Mouse (Mus musculus): Measurements from ENCODE around the gene Bap1. TPM values are rescaled to one million over a fixed set of nuclear protein-coding genes. Genes with fewer than 3 reads are reported as not detected.
A peak's percentile ranks its signal among the peaks of the same experiment; 100 is the strongest.

The Bap1 gene
- polyA plus RNA-seq, 1 experiment from 2014 or later: 125 TPM

- Histone ChIP-seq H3K9me3 (replicated peaks; ENCODE audit: control insufficient read depth, low read length, poor library complexity, severe bottlenecking) (no peaks in the 10 kb centered on the region), H3K4me1 (ENCODE audit: control insufficient read depth, insufficient read depth, low read length) (no peaks in the 10 kb centered on the region; the same call in 1 of the 2 replicates), H3K27me3 (ENCODE audit: control insufficient read depth, insufficient read depth, low read depth, low read length) (no peaks in the 10 kb centered on the region), H3K27ac (ENCODE audit: low read length) (no peak overlapping the region), H3K4me2 (ENCODE audit: low read length) (no peak overlapping the region), H3K9ac (ENCODE audit: low read depth, low read length) (no peak overlapping the region), H3K4me3 (ENCODE audit: low read depth, low read length) (no peak overlapping the region), H3K36me3 (ENCODE audit: control insufficient read depth, insufficient read depth, low read length) (no peaks in the 10 kb centered on the region)
- ATAC-seq: no peak
- WGBS: 64% methylated on average over 8 of the region's 8 CpGs
Measured at GRCm38 (mm10) chr14:31230442-31230841, 20.8 kb upstream of the Bap1 start.

DNA sequence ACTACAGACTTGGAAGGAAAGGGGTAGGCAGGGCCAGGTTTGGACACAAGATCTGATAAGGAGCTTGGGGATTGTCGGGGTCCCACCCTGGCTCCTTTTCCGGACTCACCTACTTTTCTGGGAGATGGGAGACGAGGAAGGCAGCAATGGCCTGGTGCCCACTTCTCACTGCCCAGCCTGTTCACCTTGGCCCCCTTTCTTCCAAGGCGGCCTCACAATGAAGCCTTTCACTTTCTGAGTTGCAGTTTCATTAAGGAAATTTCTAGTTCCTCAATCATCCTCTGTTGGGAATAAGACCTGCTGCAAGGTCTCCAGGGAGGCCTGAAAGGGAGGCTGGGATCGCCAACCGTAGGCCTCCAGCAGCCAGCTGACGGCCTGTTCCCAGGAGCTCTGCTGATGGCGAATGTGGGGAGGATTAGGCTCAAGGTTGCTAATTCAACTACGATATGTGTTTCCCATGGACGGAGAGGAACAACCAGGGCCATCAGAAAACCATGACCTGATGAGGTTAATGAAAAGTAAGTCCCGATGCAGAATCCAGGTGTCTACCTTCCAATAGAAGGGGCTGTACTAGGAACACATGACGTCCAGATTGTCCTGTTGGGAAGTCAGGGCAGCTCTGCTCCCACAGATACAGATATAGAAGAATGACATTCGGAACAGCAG, 18.7 kb upstream of the Bap1 start:
- Histone ChIP-seq H3K27me3 (ENCODE audit: control insufficient read depth, insufficient read depth, low read depth, low read length) (no peaks in the 10 kb centered on the region), H3K4me3 (ENCODE audit: low read depth, low read length) (no peak overlapping the region), H3K36me3 (ENCODE audit: control insufficient read depth, insufficient read depth, low read length) (no peaks in the 10 kb centered on the region), H3K4me1 (ENCODE audit: control insufficient read depth, insufficient read depth, low read length) (no peaks in the 10 kb centered on the region), H3K27ac (ENCODE audit: low read length) (no peak overlapping the region), H3K9ac (ENCODE audit: low read depth, low read length) (no peak overlapping the region), H3K9me3 (replicated peaks; ENCODE audit: control insufficient read depth, low read length, poor library complexity, severe bottlenecking) (no peaks in the 10 kb centered on the region), H3K4me2 (ENCODE audit: low read length) (no peak overlapping the region)
- WGBS: 85% methylated on average over 13 of the region's 13 CpGs
- ATAC-seq: no peak

- H3K9me3 ChIP-seq (replicated peaks; ENCODE audit: control insufficient read depth, low read length, poor library complexity, severe bottlenecking): no peaks in the 10 kb centered on the region
- H3K27me3 ChIP-seq (ENCODE audit: control insufficient read depth, insufficient read depth, low read depth, low read length): no peaks in the 10 kb centered on the region
- no peaks in the 10 kb centered on the region for H3K36me3 ChIP-seq (ENCODE audit: control insufficient read depth, insufficient read depth, low read length)
- ATAC-seq: no peak
- no peaks in the 10 kb centered on the region for H3K4me1 ChIP-seq (ENCODE audit: control insufficient read depth, insufficient read depth, low read length)
- no peak overlapping the region for H3K27ac ChIP-seq (ENCODE audit: low read length)
- H3K9ac ChIP-seq (ENCODE audit: low read depth, low read length): no peak overlapping the region
- H3K4me2 ChIP-seq (ENCODE audit: low read length): no peak overlapping the region
- WGBS: 86% methylated on average over 14 of the region's 14 CpGs
- H3K4me3 ChIP-seq (ENCODE audit: low read depth, low read length): no peak overlapping the region
Measured at GRCm38 (mm10) chr14:31233070-31233995, 17.9 kb upstream of the Bap1 start.

DNA sequence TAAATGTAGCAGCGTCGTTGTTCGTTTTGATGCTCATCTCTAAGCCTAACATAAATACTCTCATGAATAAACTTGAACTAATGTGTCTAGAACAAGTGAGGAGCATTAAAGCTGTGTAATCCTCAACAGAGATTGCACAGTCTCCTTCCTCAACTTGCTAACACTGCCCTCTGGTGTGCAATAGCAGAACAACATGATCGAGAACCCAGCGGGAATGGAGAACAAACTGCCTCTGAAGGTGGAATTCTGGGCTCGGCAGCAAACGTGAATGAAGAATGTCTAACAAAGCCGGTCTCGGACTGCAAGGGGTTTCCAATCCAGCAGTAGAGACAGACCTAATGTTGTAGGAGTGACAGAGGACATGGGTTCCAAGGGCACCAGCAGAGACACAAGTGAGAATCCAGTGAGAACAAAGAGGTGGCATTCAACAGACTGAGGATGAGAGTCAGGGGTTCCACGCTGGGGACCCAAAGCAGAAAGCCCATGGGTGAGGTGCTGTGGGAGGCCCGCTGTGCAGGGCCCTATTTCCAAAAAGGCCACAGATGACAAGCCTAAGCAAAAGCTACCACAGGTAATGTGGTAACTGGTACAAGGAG, 17.2 kb upstream of the Bap1 start:
- Histone ChIP-seq H3K9me3 (replicated peaks; ENCODE audit: control insufficient read depth, low read length, poor library complexity, severe bottlenecking) (no peaks in the 10 kb centered on the region), H3K27me3 (ENCODE audit: control insufficient read depth, insufficient read depth, low read depth, low read length) (no peaks in the 10 kb centered on the region), H3K9ac (ENCODE audit: low read depth, low read length) (no peak overlapping the region), H3K4me1 (ENCODE audit: control insufficient read depth, insufficient read depth, low read length) (no peaks in the 10 kb centered on the region), H3K4me3 (ENCODE audit: low read depth, low read length) (no peak overlapping the region), H3K27ac (ENCODE audit: low read length) (no peak overlapping the region), H3K4me2 (ENCODE audit: low read length) (peak overlapping the region; percentile 23; the same call in 1 of the 2 replicates), H3K36me3 (ENCODE audit: control insufficient read depth, insufficient read depth, low read length) (no peaks in the 10 kb centered on the region)
- 18% methylated on average over 11 of the region's 11 CpGs for WGBS
- 0 out of 2 replicates have a peak, but pooled peaks have one; percentile 76 for ATAC-seq

- no peak overlapping the region for H3K4me2 ChIP-seq (ENCODE audit: low read length)
- WGBS: 82% methylated on average over 7 of the region's 7 CpGs
Measured at GRCm38 (mm10) chr14:31237101-31237882, 14.0 kb upstream of the Bap1 start.

DNA sequence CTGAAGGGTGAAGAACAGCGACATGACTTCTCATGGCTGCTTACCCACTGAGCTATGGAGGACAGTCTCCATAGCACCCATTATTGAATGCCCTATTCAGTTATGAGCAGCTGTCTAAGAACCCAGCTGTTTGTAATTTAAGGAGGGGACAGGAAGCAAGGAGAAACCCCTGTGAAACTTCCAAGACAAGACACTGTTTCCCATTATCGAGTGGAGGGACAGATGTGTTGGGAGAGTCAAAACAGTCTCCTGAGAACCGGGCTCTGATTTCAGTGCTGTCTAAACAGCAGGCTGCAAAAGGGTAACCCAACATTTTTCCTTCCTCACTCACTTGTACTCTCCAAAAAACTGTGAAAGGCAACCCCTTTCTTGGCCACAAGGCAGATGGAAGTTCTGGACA, 10.7 kb upstream of the Bap1 start:
- no peaks in the 10 kb centered on the region for H3K36me3 ChIP-seq (ENCODE audit: control insufficient read depth, insufficient read depth, low read length)
- no peak overlapping the region for H3K9ac ChIP-seq (ENCODE audit: low read depth, low read length)
- ATAC-seq: no peak
- H3K27ac ChIP-seq (ENCODE audit: low read length): no peak overlapping the region
- H3K9me3 ChIP-seq (replicated peaks; ENCODE audit: control insufficient read depth, low read length, poor library complexity, severe bottlenecking): no peaks in the 10 kb centered on the region
- WGBS: 72% methylated on average over 3 of the region's 3 CpGs
- no peaks in the 10 kb centered on the region for H3K27me3 ChIP-seq (ENCODE audit: control insufficient read depth, insufficient read depth, low read depth, low read length)
- no peak overlapping the region for H3K4me2 ChIP-seq (ENCODE audit: low read length)
- H3K4me1 ChIP-seq (ENCODE audit: control insufficient read depth, insufficient read depth, low read length): no peaks in the 10 kb centered on the region
- no peak overlapping the region for H3K4me3 ChIP-seq (ENCODE audit: low read depth, low read length)

More at GRCm38 (mm10) chr14:31237101-31237882, 14.0 kb upstream of the Bap1 start:
- Histone ChIP-seq H3K27me3 (ENCODE audit: control insufficient read depth, insufficient read depth, low read depth, low read length) (no peaks in the 10 kb centered on the region), H3K4me1 (ENCODE audit: control insufficient read depth, insufficient read depth, low read length) (no peaks in the 10 kb centered on the region), H3K9me3 (replicated peaks; ENCODE audit: control insufficient read depth, low read length, poor library complexity, severe bottlenecking) (no peaks in the 10 kb centered on the region), H3K9ac (ENCODE audit: low read depth, low read length) (no peak overlapping the region), H3K36me3 (ENCODE audit: control insufficient read depth, insufficient read depth, low read length) (no peaks in the 10 kb centered on the region), H3K27ac (ENCODE audit: low read length) (no peak overlapping the region), H3K4me3 (ENCODE audit: low read depth, low read length) (no peak overlapping the region)
- no peak for ATAC-seq

DNA sequence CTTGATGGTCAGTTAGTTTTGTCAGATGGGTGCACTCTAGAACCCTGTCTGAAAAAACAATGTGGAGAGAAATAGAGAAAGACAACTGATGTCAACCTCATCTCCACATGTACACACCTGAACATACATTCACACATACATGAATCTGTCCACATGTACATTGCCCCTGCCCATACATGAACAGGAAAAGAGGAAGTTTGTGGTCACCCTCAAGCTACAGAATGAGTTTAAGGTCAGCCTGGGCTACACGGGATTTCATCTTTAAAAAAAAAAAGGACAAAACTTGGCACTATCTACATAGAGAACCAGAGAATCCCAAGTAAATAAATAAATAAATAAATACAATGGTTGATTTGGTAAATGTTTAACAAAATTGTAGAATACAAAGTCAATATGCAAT, 6.5 kb upstream of the Bap1 start:
- no peaks in the 10 kb centered on the region for H3K4me1 ChIP-seq (ENCODE audit: control insufficient read depth, insufficient read depth, low read length)
- no peak overlapping the region for H3K27ac ChIP-seq (ENCODE audit: low read length)
- no peaks in the 10 kb centered on the region for H3K9me3 ChIP-seq (replicated peaks; ENCODE audit: control insufficient read depth, low read length, poor library complexity, severe bottlenecking)
- H3K27me3 ChIP-seq (ENCODE audit: control insufficient read depth, insufficient read depth, low read depth, low read length): no peaks in the 10 kb centered on the region
- no peaks in the 10 kb centered on the region for H3K36me3 ChIP-seq (ENCODE audit: control insufficient read depth, insufficient read depth, low read length)
- ATAC-seq: no peak
- 91% methylated on average over 1 of the region's 1 CpGs for WGBS
- no peak overlapping the region for H3K4me3 ChIP-seq (ENCODE audit: low read depth, low read length)
- no peak overlapping the region for H3K9ac ChIP-seq (ENCODE audit: low read depth, low read length)
- no peak overlapping the region for H3K4me2 ChIP-seq (ENCODE audit: low read length)

- H3K36me3 ChIP-seq (ENCODE audit: control insufficient read depth, insufficient read depth, low read length): no peaks in the 10 kb centered on the region
- H3K4me1 ChIP-seq (ENCODE audit: control insufficient read depth, insufficient read depth, low read length): 0 out of 2 replicates have a peak, but pooled peaks cover 6% of the 10 kb centered on the region
- no peak for ATAC-seq
- H3K27me3 ChIP-seq (ENCODE audit: control insufficient read depth, insufficient read depth, low read depth, low read length): no peaks in the 10 kb centered on the region
- 73% methylated on average over 1 of the region's 1 CpGs for WGBS
- H3K9ac ChIP-seq (ENCODE audit: low read depth, low read length): no peak overlapping the region
- no peak overlapping the region for H3K27ac ChIP-seq (ENCODE audit: low read length)
- H3K9me3 ChIP-seq (replicated peaks; ENCODE audit: control insufficient read depth, low read length, poor library complexity, severe bottlenecking): no peaks in the 10 kb centered on the region
- H3K4me2 ChIP-seq (ENCODE audit: low read length): no peak overlapping the region
- no peak overlapping the region for H3K4me3 ChIP-seq (ENCODE audit: low read depth, low read length)
Measured at GRCm38 (mm10) chr14:31245946-31246345, 5.3 kb upstream of the Bap1 start.
